Mouse (Mus musculus) liver, embryonic 13.5 days (tissue): ENCODE measurements around the gene Pgam2. TPM values are rescaled to one million over a fixed set of nuclear protein-coding genes. Genes with fewer than 3 reads are reported as not detected.

Experiments
- ATAC-seq: fragments of 200-750 bp; cut with Nextera tagmentation; 2 replicates; pipeline ENCODE4 v1.8.0; 2017; ENCODE audit warnings: low read depth, mild to moderate bottlenecking, moderate number of reproducible peaks, moderate library complexity
- DNase-seq: peaks from one replicate; pipeline ENCODE4 v3.0.0; 2022
- H3K27ac ChIP-seq: fragments of 300-500 bp; sonication (generic); 2 replicates; pipeline ENCODE4 v1.5.1; 2015; ENCODE audit warnings: moderate library complexity, mild to moderate bottlenecking, inconsistent platforms
- H3K27me3 ChIP-seq: fragments of 300-500 bp; sonication (generic); 2 replicates; pipeline ENCODE4 v1.6.1; 2015; ENCODE audit warnings: mild to moderate bottlenecking, inconsistent platforms
- H3K36me3 ChIP-seq: fragments of 300-500 bp; sonication (generic); 2 replicates; pipeline ENCODE4 v1.6.1; 2015; ENCODE audit warnings: mild to moderate bottlenecking, inconsistent platforms
- H3K4me1 ChIP-seq: fragments of 300-500 bp; sonication (generic); replicated peaks from 2 replicates; pipeline ENCODE4 v1.6.1; 2015; ENCODE audit warnings: inconsistent platforms
- H3K4me2 ChIP-seq: fragments of 300-500 bp; sonication (generic); 2 replicates; pipeline ENCODE4 v1.6.1; 2015; ENCODE audit warnings: inconsistent platforms, mild to moderate bottlenecking, moderate library complexity
- H3K4me3 ChIP-seq: fragments of 300-500 bp; sonication (generic); replicated peaks from 2 replicates; pipeline ENCODE4 v1.5.1; 2015; ENCODE audit warnings: mild to moderate bottlenecking, inconsistent platforms
- H3K9ac ChIP-seq: fragments of 300-500 bp; sonication (generic); 2 replicates; pipeline ENCODE4 v1.6.1; 2015; ENCODE audit warnings: mild to moderate bottlenecking, inconsistent platforms
- H3K9me3 ChIP-seq: fragments of 300-500 bp; sonication (generic); replicated peaks from 2 replicates; pipeline ENCODE4 v1.6.1; 2016; ENCODE audit warnings: inconsistent platforms
- WGBS: fragments of 180-500 bp; shearing (Covaris S2); methylation state at CpG from one replicate; pipeline ENCODE4 v1.1.7; 2015; ENCODE audit not compliant: insufficient replicate concordance; 5-methylcytosine and 5-hydroxymethylcytosine counted together
- polyA plus RNA-seq: library from polyadenylated mRNA; unstranded; fragments of >200 nt; fragmentation: Nextera tagmentation; extraction: Ambion mirVana; gene quantifications from 2 replicates; pipeline ENCODE4 v1.2.1, GENCODE M21; 2015

Pgam2 gene
- polyA plus RNA-seq, result 1.7 and 3.3 TPM in 2 replicates

GRCm38 (mm10) chr11:5803551-5803981 is at the start of gene Pgam2:
Gene Pgam2 (minus strand): TSS chr11:5803733.
- H3K4me1 ChIP-seq, result peaks cover 24% of the 10 kb centered on the region
- no peaks in the 10 kb centered on the region for H3K27me3 ChIP-seq
- no peak within 1 kb of the TSS for H3K27ac ChIP-seq
- DNase-seq, result no peak
- H3K9me3 ChIP-seq, result no peaks in the 10 kb centered on the region
- ATAC-seq, result 0 out of 2 replicates have a peak, but pooled peaks have one; percentile 2
- H3K4me3 ChIP-seq, result no peak within 1 kb of the TSS
- no peak within 1 kb of the TSS for H3K4me2 ChIP-seq
- H3K36me3 ChIP-seq, result peaks cover 22% of the 10 kb centered on the region
- WGBS, result 32% methylated on average over 8 of the region's 8 CpGs
- H3K9ac ChIP-seq, result no peak within 1 kb of the TSS

GRCm38 (mm10) chr11:5852314-5852713 is 48.8 kb upstream of the Pgam2 start:
- Histone ChIP-seq H3K9ac (no peak overlapping the region), H3K27ac (no peak overlapping the region), H3K36me3 (no peaks in the 10 kb centered on the region), H3K4me3 (no peak overlapping the region), H3K4me2 (no peak overlapping the region), H3K9me3 (no peaks in the 10 kb centered on the region), H3K4me1 (no peaks in the 10 kb centered on the region), H3K27me3 (no peaks in the 10 kb centered on the region)
- ATAC-seq (no peak), DNase-seq (no peak)
- 41% methylated on average over 1 of the region's 1 CpGs for WGBS

- Histone ChIP-seq H3K4me1 (no peaks in the 10 kb centered on the region), H3K36me3 (no peaks in the 10 kb centered on the region), H3K27ac (no peak overlapping the region), H3K9me3 (no peaks in the 10 kb centered on the region), H3K4me2 (no peak overlapping the region), H3K27me3 (no peaks in the 10 kb centered on the region), H3K4me3 (no peak overlapping the region), H3K9ac (no peak overlapping the region)
- WGBS, result 47% methylated on average over 4 of the region's 4 CpGs
- ATAC-seq (no peak), DNase-seq (no peak)
Observed at GRCm38 (mm10) chr11:5851021-5851736, 47.6 kb upstream of the Pgam2 start.

GRCm38 (mm10) chr11:5850452-5850851 is 46.9 kb upstream of the Pgam2 start:
- H3K27me3 ChIP-seq, result no peaks in the 10 kb centered on the region
- DNase-seq (no peak), ATAC-seq (no peak)
- H3K36me3 ChIP-seq, result no peaks in the 10 kb centered on the region
- no peaks in the 10 kb centered on the region for H3K4me1 ChIP-seq
- H3K4me2 ChIP-seq, result no peak overlapping the region
- no peak overlapping the region for H3K9ac ChIP-seq
- H3K4me3 ChIP-seq, result no peak overlapping the region
- H3K9me3 ChIP-seq, result no peaks in the 10 kb centered on the region
- H3K27ac ChIP-seq, result no peak overlapping the region
- WGBS, result 48% methylated on average over 5 of the region's 5 CpGs

- H3K4me3 ChIP-seq, result no peak overlapping the region
- ATAC-seq (no peak), DNase-seq (no peak)
- no peaks in the 10 kb centered on the region for H3K4me1 ChIP-seq
- no peak overlapping the region for H3K27ac ChIP-seq
- no peaks in the 10 kb centered on the region for H3K36me3 ChIP-seq
- H3K9ac ChIP-seq, result no peak overlapping the region
- no peak overlapping the region for H3K4me2 ChIP-seq
- no peaks in the 10 kb centered on the region for H3K27me3 ChIP-seq
- WGBS, result 39% methylated on average over 2 of the region's 2 CpGs
- H3K9me3 ChIP-seq, result no peaks in the 10 kb centered on the region
Observed at GRCm38 (mm10) chr11:5849316-5849715, 45.8 kb upstream of the Pgam2 start.

GRCm38 (mm10) chr11:5848741-5849140 is 45.2 kb upstream of the Pgam2 start:
- WGBS, result 63% methylated on average over 6 of the region's 6 CpGs

GRCm38 (mm10) chr11:5846639-5847345 is 43.3 kb upstream of the Pgam2 start:
- WGBS, result 53% methylated on average over 7 of the region's 7 CpGs
- H3K4me2 ChIP-seq, result no peak overlapping the region
- no peaks in the 10 kb centered on the region for H3K27me3 ChIP-seq
- no peak; the same call in 1 of the 2 replicates for ATAC-seq
- no peak overlapping the region for H3K27ac ChIP-seq
- no peak overlapping the region for H3K9ac ChIP-seq
- H3K4me1 ChIP-seq, result no peaks in the 10 kb centered on the region
- no peaks in the 10 kb centered on the region; the same call in 1 of the 2 replicates for H3K9me3 ChIP-seq
- no peak for DNase-seq
- H3K36me3 ChIP-seq, result no peaks in the 10 kb centered on the region
- H3K4me3 ChIP-seq, result no peak overlapping the region

More at GRCm38 (mm10) chr11:5848741-5849140, 45.2 kb upstream of the Pgam2 start:
- H3K27ac ChIP-seq, result no peak overlapping the region
- no peak for ATAC-seq
- H3K4me2 ChIP-seq, result no peak overlapping the region
- H3K36me3 ChIP-seq, result no peaks in the 10 kb centered on the region
- no peak overlapping the region for H3K9ac ChIP-seq
- H3K4me3 ChIP-seq, result no peak overlapping the region
- DNase-seq, result no peak
- no peaks in the 10 kb centered on the region for H3K4me1 ChIP-seq
- no peaks in the 10 kb centered on the region for H3K27me3 ChIP-seq
- no peaks in the 10 kb centered on the region for H3K9me3 ChIP-seq

GRCm38 (mm10) chr11:5843131-5843530 is 39.6 kb upstream of the Pgam2 start:
- Histone ChIP-seq H3K27ac (no peak overlapping the region), H3K4me1 (peaks cover 2% of the 10 kb centered on the region; the same call in 1 of the 2 replicates), H3K9me3 (no peaks in the 10 kb centered on the region; the same call in 1 of the 2 replicates), H3K36me3 (no peaks in the 10 kb centered on the region), H3K27me3 (no peaks in the 10 kb centered on the region), H3K4me3 (no peak overlapping the region), H3K4me2 (no peak overlapping the region), H3K9ac (no peak overlapping the region)
- DNase-seq (no peak), ATAC-seq (no peak)
- 75% methylated on average over 3 of the region's 3 CpGs for WGBS

GRCm38 (mm10) chr11:5841751-5842150 is 38.2 kb upstream of the Pgam2 start:
- Histone ChIP-seq H3K4me1 (peaks cover 10% of the 10 kb centered on the region), H3K9ac (no peak overlapping the region), H3K27ac (no peak overlapping the region), H3K4me3 (no peak overlapping the region), H3K9me3 (no peaks in the 10 kb centered on the region; the same call in 1 of the 2 replicates), H3K27me3 (no peaks in the 10 kb centered on the region), H3K4me2 (no peak overlapping the region), H3K36me3 (no peaks in the 10 kb centered on the region)
- DNase-seq (no peak), ATAC-seq (no peak)
- WGBS, result 86% methylated on average over 2 of the region's 2 CpGs

- DNase-seq, result no peak
- H3K4me2 ChIP-seq, result no peak overlapping the region
- no peak for ATAC-seq
- no peaks in the 10 kb centered on the region; the same call in 1 of the 2 replicates for H3K9me3 ChIP-seq
- peaks cover 17% of the 10 kb centered on the region for H3K4me1 ChIP-seq
- H3K9ac ChIP-seq, result no peak overlapping the region
- no peaks in the 10 kb centered on the region for H3K36me3 ChIP-seq
- H3K27me3 ChIP-seq, result no peaks in the 10 kb centered on the region
- no peak overlapping the region for H3K27ac ChIP-seq
- WGBS, result 70% methylated on average over 7 of the region's 7 CpGs
- H3K4me3 ChIP-seq, result no peak overlapping the region
Observed at GRCm38 (mm10) chr11:5840346-5840745, 36.8 kb upstream of the Pgam2 start.
